Mouse (Mus musculus) MEL (cell line): ENCODE results near the gene 2700049A03Rik. TPM values are rescaled to one million over a fixed set of nuclear protein-coding genes. Genes with fewer than 3 reads are reported as not detected.

Experiments used
- DNase-seq: peaks from one replicate; pipeline ENCODE4 v3.0.0; 2011; ENCODE audit warnings: low read depth, low spot score
- H3K27ac ChIP-seq: 2 replicates; pipeline ENCODE4 v1.5.1; 2012; ENCODE audit warnings: low read depth, mild to moderate bottlenecking, control low read depth, low read length, moderate library complexity; ENCODE audit not compliant: control insufficient read depth
- H3K27me3 ChIP-seq, 2 experiments: fragments of 150-350 bp in 1 of 2; sonication (generic) in 1 of 2; 2 replicates each; pipeline ENCODE4 v1.6.1; 2012; ENCODE audit warnings: low read length in 2 of 2, mild to moderate bottlenecking in 2 of 2, improper control_type of control experiment in 1 of 2, moderate library complexity in 1 of 2; ENCODE audit not compliant: insufficient read depth in 2 of 2, control insufficient read depth in 1 of 2
- H3K36me3 ChIP-seq, 2 experiments: 2 replicates each; pipeline ENCODE4 v1.6.1; 2012 to 2014; ENCODE audit warnings: low read length in 2 of 2, improper control_type of control experiment in 1 of 2, inconsistent platforms in 1 of 2, mild to moderate bottlenecking in 1 of 2; ENCODE audit not compliant: insufficient read depth in 2 of 2, control insufficient read depth in 1 of 2
- H3K4me1 ChIP-seq, 2 experiments: fragments of 150-350 bp in 1 of 2; sonication (generic) in 1 of 2; 2 replicates each; pipeline ENCODE4 v1.6.1; 2012; ENCODE audit warnings: low read length in 2 of 2, improper control_type of control experiment in 1 of 2, mild to moderate bottlenecking in 1 of 2; ENCODE audit not compliant: insufficient read depth in 2 of 2, control insufficient read depth in 1 of 2
- H3K4me3 ChIP-seq, 2 experiments: fragments of 150-350 bp in 1 of 2; sonication (generic) in 1 of 2; 2 replicates each; pipeline ENCODE4 v1.5.1; 2012; ENCODE audit warnings: low read depth in 2 of 2, low read length in 2 of 2, mild to moderate bottlenecking in 2 of 2, moderate library complexity in 2 of 2, control low read depth in 1 of 2, improper control_type of control experiment in 1 of 2; ENCODE audit not compliant: control insufficient read depth in 1 of 2, insufficient read depth in 1 of 2
- H3K79me2 ChIP-seq: 2 replicates; pipeline ENCODE4 v1.6.1; 2012; ENCODE audit warnings: mild to moderate bottlenecking, low read length, moderate library complexity; ENCODE audit not compliant: control insufficient read depth, poor library complexity, insufficient read depth
- H3K9ac ChIP-seq: 2 replicates; pipeline ENCODE4 v1.6.1; 2012; ENCODE audit warnings: low read depth, mild to moderate bottlenecking, control low read depth, low read length, moderate library complexity; ENCODE audit not compliant: control insufficient read depth, poor library complexity, severe bottlenecking
- H3K9me3 ChIP-seq: fragments of 150-350 bp; sonication (generic); replicated peaks from 2 replicates; pipeline ENCODE4 v1.6.1; 2012; ENCODE audit warnings: mild to moderate bottlenecking, low read length, improper control_type of control experiment, moderate library complexity; ENCODE audit not compliant: insufficient read depth
- CHD1 ChIP-seq: IDR thresholded peaks from 2 replicates; pipeline ENCODE4 v1.6.1; 2012; ENCODE audit warnings: low read depth, mild to moderate bottlenecking, inconsistent platforms, low read length, improper control_type of control experiment
- CTCF ChIP-seq, 3 experiments: IDR thresholded peaks in 2 of 3; conservative IDR thresholded peaks in 1 of 3; 2 replicates each; pipeline ENCODE4 v1.5.1; 2011 to 2012; ENCODE audit warnings: low read length in 3 of 3, low read depth in 2 of 3, mild to moderate bottlenecking in 2 of 3, improper control_type of control experiment in 1 of 3, inconsistent platforms in 1 of 3, mixed read lengths in 1 of 3, moderate library complexity in 1 of 3; ENCODE audit not compliant: control insufficient read depth in 1 of 3, insufficient read depth in 1 of 3, poor library complexity in 1 of 3, severe bottlenecking in 1 of 3
- EP300 ChIP-seq, 2 experiments: IDR thresholded peaks; 2 replicates each; pipeline ENCODE4 v1.6.1; 2011; ENCODE audit warnings: improper control_type of control experiment in 2 of 2, low read length in 2 of 2, low read depth in 1 of 2, mild to moderate bottlenecking in 1 of 2
- GABPA ChIP-seq: IDR thresholded peaks from 2 replicates; pipeline ENCODE4 v1.6.1; 2012; ENCODE audit warnings: low read depth, mild to moderate bottlenecking, inconsistent platforms, low read length, improper control_type of control experiment, moderate library complexity
- HCFC1 ChIP-seq: IDR thresholded peaks from 2 replicates; pipeline ENCODE4 v1.6.1; 2012; ENCODE audit warnings: low read depth, mild to moderate bottlenecking, inconsistent platforms, low read length, improper control_type of control experiment, moderate library complexity
- MEF2A ChIP-seq: IDR thresholded peaks from 2 replicates; pipeline ENCODE4 v1.6.1; 2014; ENCODE audit warnings: low read depth, mild to moderate bottlenecking, inconsistent platforms, low read length, improper control_type of control experiment; ENCODE audit not compliant: poor library complexity, insufficient replicate concordance, severe bottlenecking; ENCODE audit errors: extremely low read depth
- MXI1 ChIP-seq: IDR thresholded peaks from 2 replicates; pipeline ENCODE4 v1.6.1; 2011; ENCODE audit warnings: mild to moderate bottlenecking, low read depth, low read length, improper control_type of control experiment
- MYB ChIP-seq: IDR thresholded peaks from 2 replicates; pipeline ENCODE4 v1.6.1; 2011; ENCODE audit warnings: mild to moderate bottlenecking, low read depth, low read length, improper control_type of control experiment
- NRF1 ChIP-seq: IDR thresholded peaks from 2 replicates; pipeline ENCODE4 v1.6.1; 2014; ENCODE audit warnings: low read depth, mild to moderate bottlenecking, inconsistent platforms, low read length, improper control_type of control experiment, moderate library complexity; ENCODE audit not compliant: poor library complexity, insufficient read depth, severe bottlenecking
- POLR2A ChIP-seq, 2 experiments: IDR thresholded peaks; 2 replicates each; pipeline ENCODE4 v1.6.1; 2011 to 2012; ENCODE audit warnings: low read length in 2 of 2, mild to moderate bottlenecking in 2 of 2, control low read depth in 1 of 2, improper control_type of control experiment in 1 of 2, low read depth in 1 of 2, moderate library complexity in 1 of 2; ENCODE audit not compliant: control insufficient read depth in 1 of 2, insufficient read depth in 1 of 2, poor library complexity in 1 of 2
- RAD21 ChIP-seq: IDR thresholded peaks from 2 replicates; pipeline ENCODE4 v1.6.1; 2011; ENCODE audit warnings: mild to moderate bottlenecking, low read depth, low read length, improper control_type of control experiment
- SIN3A ChIP-seq: IDR thresholded peaks from 2 replicates; pipeline ENCODE4 v1.6.1; 2012; ENCODE audit warnings: low read length, improper control_type of control experiment, inconsistent platforms
- TAL1 ChIP-seq: IDR thresholded peaks from 2 replicates; pipeline ENCODE4 v1.6.1; 2012; ENCODE audit warnings: mild to moderate bottlenecking, inconsistent platforms, low read length, moderate library complexity, mixed read lengths
- TBP ChIP-seq: IDR thresholded peaks from 2 replicates; pipeline ENCODE4 v1.8.0; 2011; ENCODE audit warnings: low read depth, low read length, improper control_type of control experiment
- UBTF ChIP-seq: IDR thresholded peaks from 2 replicates; pipeline ENCODE4 v1.6.1; 2012; ENCODE audit warnings: low read depth, mild to moderate bottlenecking, inconsistent platforms, low read length, improper control_type of control experiment, moderate library complexity, borderline replicate concordance; ENCODE audit not compliant: insufficient read depth
- USF1 ChIP-seq: IDR thresholded peaks from 2 replicates; pipeline ENCODE4 v1.6.1; 2014; ENCODE audit warnings: low read depth, mild to moderate bottlenecking, inconsistent platforms, low read length, improper control_type of control experiment, moderate library complexity
- ZC3H11A ChIP-seq: IDR thresholded peaks from 2 replicates; pipeline ENCODE4 v1.6.1; 2012; ENCODE audit warnings: low read depth, mild to moderate bottlenecking, inconsistent platforms, low read length, improper control_type of control experiment
- ZKSCAN1 ChIP-seq: IDR thresholded peaks from 2 replicates; pipeline ENCODE4 v1.6.1; 2012; ENCODE audit warnings: low read depth, mild to moderate bottlenecking, inconsistent platforms, low read length, improper control_type of control experiment, moderate library complexity
- ZMIZ1 ChIP-seq: IDR thresholded peaks from 2 replicates; pipeline ENCODE4 v1.6.1; 2012; ENCODE audit warnings: low read depth, mild to moderate bottlenecking, inconsistent platforms, low read length, improper control_type of control experiment, moderate library complexity
- polyA plus RNA-seq, 2 experiments: library from polyadenylated mRNA; stranded (reverse) in 1 of 2; unstranded in 1 of 2; fragments of >175 nt in 1 of 2; fragments of >200 nt in 1 of 2; gene quantifications; 2 replicates each; pipeline versions ENCODE4 v1.2.1 to v1.2.4; 2012; ENCODE audit warnings: low replicate concordance in 2 of 2, low read depth in 1 of 2; ENCODE audit not compliant: insufficient read length in 2 of 2, insufficient read depth in 1 of 2, missing spikeins in 1 of 2
- total RNA-seq: library from RNA; depleted of rRNA; stranded (reverse); fragments of 300-350 nt; gene quantifications from 2 replicates; pipeline ENCODE4 v1.2.3, GENCODE M21; 2012

2700049A03Rik gene
- total and polyA plus RNA-seq, 3 experiments = 5.8 to 7.2 TPM; not detected in 1

- no peak for DNase-seq
These were observed 94.9 kb downstream of the 2700049A03Rik start for GRCm38 (mm10) chr12:71231561-71231960.

GRCm38 (mm10) chr12:71233426-71233825 lies 96.8 kb downstream of the 2700049A03Rik start:
- H3K4me3 ChIP-seq = no peak overlapping the region
- no peak for DNase-seq
- H3K9ac ChIP-seq = no peak overlapping the region
- H3K79me2 ChIP-seq = no peaks in the 10 kb centered on the region
- no peaks in the 10 kb centered on the region for H3K9me3 ChIP-seq
- no peak overlapping the region for H3K27ac ChIP-seq
- peaks cover 0 to 2% of the 10 kb centered on the region in 2 experiments; a peak in 2 of 4 replicates for H3K4me1 ChIP-seq
- no peaks in the 10 kb centered on the region for H3K27me3 ChIP-seq
- no peak for TF ChIP-seq TBP
- no peak for TF ChIP-seq MXI1
- TF ChIP-seq NRF1 = no peak
- no peak for TF ChIP-seq EP300 (IDR thresholded peaks at IDR 0.05; ENCODE audit: low read depth in 1 of 2, low read length in 2 of 2)
- TF ChIP-seq TAL1 = no peak
- no peak for TF ChIP-seq ZC3H11A
- TF ChIP-seq MEF2A = no peak
- no peak for TF ChIP-seq CTCF (IDR thresholded peaks at IDR 0.05 in 2 of 3, conservative IDR thresholded peaks at IDR 0.05 in 1 of 3; ENCODE audit: control insufficient read depth in 1 of 3, insufficient read depth in 1 of 3, low read depth in 2 of 3, low read length in 3 of 3, poor library complexity in 1 of 3, severe bottlenecking in 1 of 3)
- TF ChIP-seq CHD1 = no peak
- TF ChIP-seq ZKSCAN1 = no peak
- no peak for TF ChIP-seq MYB
- TF ChIP-seq SIN3A = no peak
- TF ChIP-seq POLR2A (IDR thresholded peaks at IDR 0.05; ENCODE audit: control insufficient read depth in 1 of 2, insufficient read depth in 1 of 2, low read depth in 1 of 2, low read length in 2 of 2, poor library complexity in 1 of 2) = no peak
- no peak for TF ChIP-seq UBTF
- TF ChIP-seq RAD21 = no peak
- no peaks in the 10 kb centered on the region for H3K36me3 ChIP-seq

More at GRCm38 (mm10) chr12:71231561-71231960, 94.9 kb downstream of the 2700049A03Rik start:
- Histone ChIP-seq H3K79me2 (no peaks in the 10 kb centered on the region), H3K27ac (no peak overlapping the region), H3K9me3 (no peaks in the 10 kb centered on the region), H3K4me3 (no peak overlapping the region), H3K36me3 (no peaks in the 10 kb centered on the region), H3K4me1 (peaks cover 0 to 2% of the 10 kb centered on the region in 2 experiments; a peak in 2 of 4 replicates), H3K9ac (no peak overlapping the region), H3K27me3 (no peaks in the 10 kb centered on the region)
- TF ChIP-seq TAL1 (no peak), HCFC1 (no peak), NRF1 (no peak), GABPA (no peak), MYB (no peak), CHD1 (no peak), ZMIZ1 (no peak), UBTF (no peak), USF1 (no peak)
